Mouse (Mus musculus) sigmoid colon, adult 10 weeks (tissue): ENCODE measurements around the gene Fam181a. TPM values are rescaled to one million over a fixed set of nuclear protein-coding genes. Genes with fewer than 3 reads are reported as not detected.

Source experiments
- polyA plus RNA-seq: library from polyadenylated mRNA; stranded (reverse); fragments of 350-450 nt; fragmentation: Illumina TruSeq; extraction: RNeasy Lipid Tissue Mini Kit (QIAGEN cat#74804); gene quantifications from one replicate; pipeline ENCODE4 v1.2.3, GENCODE M21; 2014; ENCODE audit warnings: low read depth, low replicate concordance

Fam181a gene
- not detected for polyA plus RNA-seq

GRCm38 (mm10) chr12:103310744-103311267 lies at the start of gene Fam181a:
Fam181a (plus strand) TSS chr12:103310975.

GRCm38 (mm10) chr12:103355746-103356414 lies 45.1 kb downstream of the Fam181a start, which contains the start of gene Asb2:
Asb2 (minus strand) TSS chr12:103356001.

Other genes with a start within 250 kb of the Fam181a start
- gene Prima1, start 68.8 kb upstream of the Fam181a start, polyA plus RNA-seq, result not detected
- 0.38 TPM for gene Asb2, start 45.0 kb downstream of the Fam181a start, polyA plus RNA-seq
- gene Otub2, start 77.7 kb downstream of the Fam181a start, polyA plus RNA-seq, result 1.1 TPM
- 0.47 TPM for gene 9330161L09Rik, start 96.8 kb downstream of the Fam181a start, polyA plus RNA-seq
- gene Ddx24, start 114.9 kb downstream of the Fam181a start, polyA plus RNA-seq, result 25.0 TPM
- 37.5 TPM for gene Ifi27, start 123.2 kb downstream of the Fam181a start, polyA plus RNA-seq
- 10.3 TPM for gene Ifi27l2a, start 132.7 kb downstream of the Fam181a start, polyA plus RNA-seq
- gene Ifi27l2b, start 146.2 kb downstream of the Fam181a start, polyA plus RNA-seq, result 52.6 TPM
- gene Ppp4r4, start 221.3 kb downstream of the Fam181a start, polyA plus RNA-seq, result 2.8 TPM